Mouse (Mus musculus): Measurements from ENCODE around the gene Mamdc4.

DNA sequence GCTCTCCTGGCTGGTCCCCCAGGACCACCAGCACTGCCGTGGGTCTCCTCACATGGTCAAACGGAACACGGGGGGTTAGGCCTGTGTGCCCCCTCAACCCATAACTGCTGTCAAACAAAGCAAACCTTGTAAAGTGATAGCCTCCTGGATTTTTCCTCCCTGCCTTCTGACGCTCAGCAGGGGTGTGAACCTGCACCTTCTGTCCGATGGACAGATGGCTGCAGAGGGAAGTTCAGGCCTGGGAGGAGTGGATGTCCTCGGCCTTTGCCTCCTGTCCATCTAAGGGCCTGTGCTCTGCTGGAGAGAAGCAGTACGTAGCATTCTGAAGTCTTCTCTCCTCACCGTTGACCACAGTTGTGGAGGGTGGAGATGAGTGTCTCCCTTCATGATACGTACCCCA lies 12.7 kb downstream of the Mamdc4 start:
- TF ChIP-seq USF1 (IDR thresholded peaks at IDR 0.05; ENCODE audit: low read depth) (no peak), MYOG (IDR thresholded peaks at IDR 0.05; ENCODE audit: control insufficient read depth in 1 of 3, insufficient read depth in 1 of 3, insufficient read length in 2 of 3, low read depth in 2 of 3) (no peak), MAX (IDR thresholded peaks at IDR 0.05; ENCODE audit: low read depth) (no peak), POLR2A (IDR thresholded peaks at IDR 0.05; ENCODE audit: insufficient read length, low read depth) (no peak), TCF3 (IDR thresholded peaks at IDR 0.05; ENCODE audit: insufficient read length, low read depth) (no peak), TCF12 (IDR thresholded peaks at IDR 0.05; ENCODE audit: insufficient read depth, poor library complexity, severe bottlenecking) (no peak), POLR2AphosphoS2 (IDR thresholded peaks at IDR 0.05; ENCODE audit: insufficient read length, low read depth) (no peak), SRF (IDR thresholded peaks at IDR 0.05; ENCODE audit: control insufficient read depth, insufficient read length, low read depth) (no peak), REST (IDR thresholded peaks at IDR 0.05; ENCODE audit: insufficient read depth, insufficient read length) (no peak), E2F4 (IDR thresholded peaks at IDR 0.05; ENCODE audit: insufficient read depth) (no peak)
